Mouse (Mus musculus): ENCODE measurements at regions not wholly inside any gene's neighbourhood (a gene's known extent, or its start where the extent isn't known, plus 50 kb on each side); places are given as distances from the start of the nearest gene placed in this dataset.

- no peak for DNase-seq (ENCODE audit: low read depth, low spot score)
- Histone ChIP-seq H3K4me1 (ENCODE audit: control insufficient read depth in 1 of 2, insufficient read depth in 2 of 2, low read length in 2 of 2) (no peaks in the 10 kb centered on the region), H3K4me3 (ENCODE audit: control insufficient read depth in 1 of 2, insufficient read depth in 1 of 2, low read depth in 2 of 2, low read length in 2 of 2) (no peak overlapping the region), H3K27ac (ENCODE audit: control insufficient read depth, low read depth, low read length) (no peak overlapping the region), H3K27me3 (ENCODE audit: control insufficient read depth in 1 of 2, insufficient read depth in 2 of 2, low read length in 2 of 2) (no peaks in the 10 kb centered on the region), H3K9me3 (replicated peaks; ENCODE audit: insufficient read depth, low read length) (no peaks in the 10 kb centered on the region), H3K9ac (ENCODE audit: control insufficient read depth, low read depth, low read length, poor library complexity, severe bottlenecking) (no peak overlapping the region), H3K36me3 (ENCODE audit: control insufficient read depth in 1 of 2, insufficient read depth in 2 of 2, low read length in 2 of 2) (no peaks in the 10 kb centered on the region), H3K79me2 (ENCODE audit: control insufficient read depth, insufficient read depth, low read length, poor library complexity) (no peaks in the 10 kb centered on the region)
- TF ChIP-seq POLR2A (IDR thresholded peaks at IDR 0.05; ENCODE audit: control insufficient read depth in 1 of 2, insufficient read depth in 1 of 2, low read depth in 1 of 2, low read length in 2 of 2, poor library complexity in 1 of 2) = no peak
- no peak for TF ChIP-seq NELFE (IDR thresholded peaks at IDR 0.05; ENCODE audit: low read depth, low read length)
- no peak for TF ChIP-seq ZNF384 (IDR thresholded peaks at IDR 0.05; ENCODE audit: low read depth, low read length)
- TF ChIP-seq EP300 (IDR thresholded peaks at IDR 0.05; ENCODE audit: low read depth in 1 of 2, low read length in 2 of 2) = no peak
- no peak for TF ChIP-seq MEF2A (IDR thresholded peaks at IDR 0.05; ENCODE audit: extremely low read depth, insufficient replicate concordance, low read depth, low read length, poor library complexity, severe bottlenecking)
- TF ChIP-seq ZMIZ1 (IDR thresholded peaks at IDR 0.05; ENCODE audit: low read depth, low read length) = no peak
- TF ChIP-seq TCF12 (IDR thresholded peaks at IDR 0.05; ENCODE audit: low read depth, low read length) = no peak
- TF ChIP-seq MAX (IDR thresholded peaks at IDR 0.05; ENCODE audit: low read length) = no peak
Observed at GRCm38 (mm10) chr15:68626976-68627375, 2126.3 kb upstream of the Lrrc6 start.

- DNase-seq (ENCODE audit: low read depth, low spot score) = no peak
- Histone ChIP-seq H3K9ac (ENCODE audit: control insufficient read depth, low read depth, low read length, poor library complexity, severe bottlenecking) (no peak overlapping the region), H3K4me1 (ENCODE audit: control insufficient read depth in 1 of 2, insufficient read depth in 2 of 2, low read length in 2 of 2) (no peaks in the 10 kb centered on the region)
Observed at GRCm38 (mm10) chr15:68624831-68625230, 2124.1 kb upstream of the Lrrc6 start.

More at GRCm38 (mm10) chr15:68624831-68625230, 2124.1 kb upstream of the Lrrc6 start:
- Histone ChIP-seq H3K79me2 (ENCODE audit: control insufficient read depth, insufficient read depth, low read length, poor library complexity) (no peaks in the 10 kb centered on the region), H3K4me3 (ENCODE audit: control insufficient read depth in 1 of 2, insufficient read depth in 1 of 2, low read depth in 2 of 2, low read length in 2 of 2) (no peak overlapping the region), H3K36me3 (ENCODE audit: control insufficient read depth in 1 of 2, insufficient read depth in 2 of 2, low read length in 2 of 2) (no peaks in the 10 kb centered on the region), H3K27ac (ENCODE audit: control insufficient read depth, low read depth, low read length) (no peak overlapping the region), H3K9me3 (replicated peaks; ENCODE audit: insufficient read depth, low read length) (no peaks in the 10 kb centered on the region; the same call in 1 of the 2 replicates), H3K27me3 (ENCODE audit: control insufficient read depth in 1 of 2, insufficient read depth in 2 of 2, low read length in 2 of 2) (no peaks in the 10 kb centered on the region)
- no peak for TF ChIP-seq TCF12 (IDR thresholded peaks at IDR 0.05; ENCODE audit: low read depth, low read length)
- TF ChIP-seq RCOR1 (IDR thresholded peaks at IDR 0.05; ENCODE audit: low read depth, low read length) = no peak
- TF ChIP-seq TAL1 (IDR thresholded peaks at IDR 0.05; ENCODE audit: low read length) = no peak
- TF ChIP-seq UBTF (IDR thresholded peaks at IDR 0.05; ENCODE audit: borderline replicate concordance, insufficient read depth, low read depth, low read length) = no peak
- TF ChIP-seq MAFK (IDR thresholded peaks at IDR 0.05; ENCODE audit: borderline replicate concordance, low read depth, low read length) = no peak
- TF ChIP-seq TBP (IDR thresholded peaks at IDR 0.05; ENCODE audit: low read depth, low read length) = no peak
- TF ChIP-seq USF1 (IDR thresholded peaks at IDR 0.05; ENCODE audit: low read depth, low read length) = no peak
- no peak for TF ChIP-seq HCFC1 (IDR thresholded peaks at IDR 0.05; ENCODE audit: low read depth, low read length)
- TF ChIP-seq MAZ (IDR thresholded peaks at IDR 0.05; ENCODE audit: low read depth, low read length) = no peak
- no peak for TF ChIP-seq JUND (IDR thresholded peaks at IDR 0.05; ENCODE audit: low read depth, low read length)
- no peak for TF ChIP-seq ELF1 (IDR thresholded peaks at IDR 0.05; ENCODE audit: low read depth, low read length)
- TF ChIP-seq MEF2A (IDR thresholded peaks at IDR 0.05; ENCODE audit: extremely low read depth, insufficient replicate concordance, low read depth, low read length, poor library complexity, severe bottlenecking) = no peak
- no peak for TF ChIP-seq KAT2A (conservative IDR thresholded peaks at IDR 0.05; ENCODE audit: low read depth, low read length)
- TF ChIP-seq POLR2A (IDR thresholded peaks at IDR 0.05; ENCODE audit: control insufficient read depth in 1 of 2, insufficient read depth in 1 of 2, low read depth in 1 of 2, low read length in 2 of 2, poor library complexity in 1 of 2) = no peak
- TF ChIP-seq GATA1 (IDR thresholded peaks at IDR 0.05; ENCODE audit: low read depth, low read length) = no peak
- TF ChIP-seq SIN3A (IDR thresholded peaks at IDR 0.05; ENCODE audit: low read length) = no peak

Data from MEL (cell line).